Comparison of ENCODE assay signal across 22 mouse cellular contexts in the genomic region with DNA sequence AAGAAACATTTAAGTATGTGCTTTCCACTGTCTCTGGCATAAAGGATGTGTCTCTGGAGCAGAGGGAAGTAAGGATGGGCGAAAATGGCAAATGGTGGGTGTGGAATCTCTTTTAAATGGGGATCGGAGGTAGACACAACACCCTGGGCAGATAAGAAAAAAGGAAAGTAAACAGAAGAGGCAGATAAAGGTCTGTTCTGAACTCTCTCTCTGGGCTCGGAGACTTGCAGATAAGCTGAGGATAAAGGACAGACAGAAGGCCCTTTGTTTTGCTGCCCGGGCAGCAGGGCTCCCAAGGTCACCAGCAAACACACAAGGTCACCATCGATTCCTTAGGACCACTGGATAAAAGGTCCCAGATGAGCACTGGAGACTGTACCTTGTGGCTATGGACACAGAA.
DNase-seq lines count a peak whose midpoint lies in the region; ATAC-seq lines count a peak whose summit lies in the region.
"Had no signal": no experiment of that assay in that cellular context is flagged by ENCODE, and none has a peak within 500 bp of the region (broad histone marks: within the 10 kb centered on the region; RNA-seq: fewer than 3 reads in every experiment).

No protein-coding gene starts in this region.

- peak; percentile 20 for DNase-seq in hindbrain, embryonic 10.5 days (ENCODE audit: low spot score)
- no peak for DNase-seq in hindbrain, embryonic 11.5 days (ENCODE audit: low spot score)
- DNase-seq in ovary, postnatal 36 days (ENCODE audit: low spot score) = peak; percentile 30
- DNase-seq in ovary, postnatal 14 days (ENCODE audit: low spot score) = no peak
- peak; percentile 4 for DNase-seq in embryo, embryonic 9.5 days (ENCODE audit: extremely low spot score)
- DNase-seq in adrenal gland, postnatal 10 days = no peak
- DNase-seq in thymus, postnatal 36 days = no peak
- DNase-seq: adrenal gland, postnatal 14 days; cerebellum, adult 11-12 months; cerebellum, adult 9-10 months; cerebellum, postnatal 25 days; gastrocnemius, postnatal 10 days; heart, adult 18-20 months; heart, postnatal 10 days; heart, postnatal 4 days had no signal

- no peaks in the 10 kb centered on the region for H3K9me3 ChIP-seq in hindbrain, embryonic 10.5 days
- no peaks in the 10 kb centered on the region for H3K9me3 ChIP-seq in hindbrain, embryonic 11.5 days (ENCODE audit: control insufficient read depth, low read length)
- no peaks in the 10 kb centered on the region for H3K9me3 ChIP-seq in stomach, embryonic 16.5 days (replicated peaks; ENCODE audit: control insufficient read depth, low read length)
- H3K9me3 ChIP-seq: embryonic facial prominence, embryonic 13.5 days; forebrain, embryonic 12.5 days; heart, embryonic 10.5 days had no signal

- H3K27ac ChIP-seq in hindbrain, embryonic 10.5 days = peak overlapping the region; percentile 30; the same call in 1 of the 2 replicates
- H3K27ac ChIP-seq in hindbrain, embryonic 11.5 days (ENCODE audit: low read depth, low read length) = no peak overlapping the region
- no peak overlapping the region for H3K27ac ChIP-seq in stomach, embryonic 16.5 days (ENCODE audit: low read length)
- H3K27ac ChIP-seq: embryonic facial prominence, embryonic 13.5 days; forebrain, embryonic 12.5 days; heart, embryonic 10.5 days; hindbrain, embryonic 14.5 days had no signal

- H3K4me2 ChIP-seq in hindbrain, embryonic 11.5 days (replicated peaks; ENCODE audit: low read depth, low read length) = no peak overlapping the region
- no peak overlapping the region for H3K4me2 ChIP-seq in stomach, embryonic 16.5 days (ENCODE audit: low read depth, low read length)
- H3K4me2 ChIP-seq: embryonic facial prominence, embryonic 13.5 days; forebrain, embryonic 12.5 days; hindbrain, embryonic 14.5 days had no signal

- WGBS in hindbrain, embryonic 10.5 days = 15% methylated on average over 5 of the region's 5 CpGs
- 17% methylated on average over 5 of the region's 5 CpGs for WGBS in hindbrain, embryonic 11.5 days
- 19% methylated on average over 5 of the region's 5 CpGs for WGBS in stomach, embryonic 16.5 days

- no peak for ATAC-seq in hindbrain, embryonic 11.5 days (ENCODE audit: low FRiP score)
- 0 out of 2 replicates have a peak, but pooled peaks have one; percentile 3 for ATAC-seq in stomach, embryonic 16.5 days (ENCODE audit: insufficient read depth, low FRiP score)
- ATAC-seq: forebrain, embryonic 16.5 days; Patski had no signal

- H3K4me1 ChIP-seq in hindbrain, embryonic 10.5 days (replicated peaks) = peaks cover 16% of the 10 kb centered on the region
- H3K4me1 ChIP-seq in hindbrain, embryonic 11.5 days (replicated peaks; ENCODE audit: control insufficient read depth, insufficient read depth, low read length) = no peaks in the 10 kb centered on the region
- no peaks in the 10 kb centered on the region for H3K4me1 ChIP-seq in stomach, embryonic 16.5 days (ENCODE audit: control insufficient read depth, insufficient read depth, low read length)
- H3K4me1 ChIP-seq: embryonic facial prominence, embryonic 13.5 days; forebrain, embryonic 12.5 days had no signal

- H3K4me3 ChIP-seq in hindbrain, embryonic 10.5 days = no peak overlapping the region
- H3K4me3 ChIP-seq in hindbrain, embryonic 11.5 days (ENCODE audit: low read depth, low read length) = no peak overlapping the region
- no peak overlapping the region for H3K4me3 ChIP-seq in stomach, embryonic 16.5 days (replicated peaks; ENCODE audit: low read length)
- H3K4me3 ChIP-seq: embryonic facial prominence, embryonic 13.5 days; forebrain, embryonic 12.5 days; heart, embryonic 10.5 days had no signal

- H3K9ac ChIP-seq in hindbrain, embryonic 11.5 days (ENCODE audit: low read depth, low read length) = no peak overlapping the region
- H3K9ac ChIP-seq in stomach, embryonic 16.5 days (ENCODE audit: low read length) = no peak overlapping the region
- H3K9ac ChIP-seq: embryonic facial prominence, embryonic 13.5 days; forebrain, embryonic 12.5 days; hindbrain, embryonic 14.5 days had no signal

- H3K27me3 ChIP-seq in hindbrain, embryonic 10.5 days (ENCODE audit: insufficient read depth, poor library complexity, severe bottlenecking) = no peaks in the 10 kb centered on the region
- H3K27me3 ChIP-seq in hindbrain, embryonic 11.5 days (ENCODE audit: control insufficient read depth, insufficient read depth, low read length) = no peaks in the 10 kb centered on the region
- no peaks in the 10 kb centered on the region for H3K27me3 ChIP-seq in stomach, embryonic 16.5 days (ENCODE audit: control insufficient read depth, insufficient read depth, low read length)
- H3K27me3 ChIP-seq: embryonic facial prominence, embryonic 13.5 days; forebrain, embryonic 12.5 days had no signal

- no peaks in the 10 kb centered on the region for H3K36me3 ChIP-seq in hindbrain, embryonic 10.5 days
- H3K36me3 ChIP-seq in hindbrain, embryonic 11.5 days (ENCODE audit: control insufficient read depth, insufficient read depth, low read length) = no peaks in the 10 kb centered on the region
- H3K36me3 ChIP-seq in stomach, embryonic 16.5 days (ENCODE audit: control insufficient read depth, insufficient read depth, low read length) = no peaks in the 10 kb centered on the region
- H3K36me3 ChIP-seq: embryonic facial prominence, embryonic 13.5 days; forebrain, embryonic 12.5 days; heart, embryonic 10.5 days had no signal

Comparison
In these comparisons a context has a peak if more than half of its experiments do, and no peak if none do; other contexts are left out.
1. DNase-seq: peak in hindbrain, embryonic 10.5 days (single experiment), ovary, postnatal 36 days (single experiment) and embryo, embryonic 9.5 days (single experiment); none in hindbrain, embryonic 11.5 days (single experiment), ovary, postnatal 14 days (single experiment), adrenal gland, postnatal 10 days (single experiment) and thymus, postnatal 36 days (0 of 2).